Mouse (Mus musculus) heart, embryonic 13.5 days (tissue): ENCODE data around the gene Eipr1. TPM values are rescaled to one million over a fixed set of nuclear protein-coding genes. Genes with fewer than 3 reads are reported as not detected.
A peak's percentile ranks its signal among the peaks of the same experiment; 100 is the strongest.

Source experiments
- ATAC-seq: fragments of 200-750 bp; cut with Nextera tagmentation; 2 replicates; pipeline ENCODE4 v1.8.0; 2017; ENCODE audit warnings: moderate TSS enrichment; ENCODE audit not compliant: insufficient number of reproducible peaks, low FRiP score, low TSS enrichment; ENCODE audit errors: extremely low read depth
- H3K27ac ChIP-seq: fragments of 300-500 bp; sonication (generic); replicated peaks from 2 replicates; pipeline ENCODE4 v1.5.1; 2015; ENCODE audit warnings: moderate library complexity, mild to moderate bottlenecking, inconsistent platforms
- H3K27me3 ChIP-seq: fragments of 300-500 bp; sonication (generic); replicated peaks from 2 replicates; pipeline ENCODE4 v1.6.1; 2015; ENCODE audit warnings: mild to moderate bottlenecking, inconsistent platforms
- H3K36me3 ChIP-seq: fragments of 300-500 bp; sonication (generic); 2 replicates; pipeline ENCODE4 v1.6.1; 2015; ENCODE audit warnings: mild to moderate bottlenecking, inconsistent platforms
- H3K4me1 ChIP-seq: fragments of 300-500 bp; sonication (generic); 2 replicates; pipeline ENCODE4 v1.6.1; 2015; ENCODE audit warnings: inconsistent platforms
- H3K4me2 ChIP-seq: fragments of 300-500 bp; sonication (generic); 2 replicates; pipeline ENCODE4 v1.6.1; 2015; ENCODE audit warnings: inconsistent platforms, mild to moderate bottlenecking, moderate library complexity
- H3K4me3 ChIP-seq: fragments of 300-500 bp; sonication (generic); 2 replicates; pipeline ENCODE4 v1.5.1; 2015; ENCODE audit warnings: moderate library complexity, mild to moderate bottlenecking, inconsistent platforms
- H3K9ac ChIP-seq: fragments of 300-500 bp; sonication (generic); 2 replicates; pipeline ENCODE4 v1.6.1; 2015; ENCODE audit warnings: inconsistent platforms, mild to moderate bottlenecking, moderate library complexity
- H3K9me3 ChIP-seq: fragments of 300-500 bp; sonication (generic); 2 replicates; pipeline ENCODE4 v1.6.1; 2016; ENCODE audit warnings: inconsistent platforms
- WGBS: fragments of 180-500 bp; shearing (Covaris S2); methylation state at CpG from one replicate; pipeline ENCODE4 v1.1.7; 2015; ENCODE audit warnings: mixed read lengths; 5-methylcytosine and 5-hydroxymethylcytosine counted together
- polyA plus RNA-seq: library from polyadenylated mRNA; unstranded; fragments of >200 nt; fragmentation: Nextera tagmentation; extraction: Ambion mirVana; gene quantifications from 2 replicates; pipeline ENCODE4 v1.2.1, GENCODE M21; 2015

Eipr1 gene
- polyA plus RNA-seq, 1 experiment from 2014 or later = 20.5 TPM

- no peaks in the 10 kb centered on the region for H3K36me3 ChIP-seq
- no peaks in the 10 kb centered on the region for H3K27me3 ChIP-seq
- H3K4me2 ChIP-seq = no peak overlapping the region
- peaks cover 11% of the 10 kb centered on the region; the same call in 1 of the 2 replicates for H3K4me1 ChIP-seq
- H3K9me3 ChIP-seq = no peaks in the 10 kb centered on the region
- H3K4me3 ChIP-seq = no peak overlapping the region
- no peak overlapping the region for H3K27ac ChIP-seq
- WGBS = 82% methylated on average over 6 of the region's 6 CpGs
- ATAC-seq = no peak
- no peak overlapping the region for H3K9ac ChIP-seq
Measured at GRCm38 (mm10) chr12:28775627-28776026, 24.0 kb downstream of the Eipr1 start.

- ATAC-seq = no peak
- H3K4me1 ChIP-seq = 0 out of 2 replicates have a peak, but pooled peaks cover 14% of the 10 kb centered on the region
- 85% methylated on average over 7 of the region's 7 CpGs for WGBS
Measured at GRCm38 (mm10) chr12:28780180-28780579, 28.6 kb downstream of the Eipr1 start.

GRCm38 (mm10) chr12:28782637-28783036 is 31.0 kb downstream of the Eipr1 start:
- Histone ChIP-seq H3K4me3 (no peak overlapping the region), H3K9me3 (no peaks in the 10 kb centered on the region), H3K27ac (no peak overlapping the region), H3K36me3 (no peaks in the 10 kb centered on the region), H3K4me1 (0 out of 2 replicates have a peak, but pooled peaks cover 14% of the 10 kb centered on the region), H3K4me2 (no peak overlapping the region), H3K9ac (no peak overlapping the region), H3K27me3 (no peaks in the 10 kb centered on the region)
- 88% methylated on average over 3 of the region's 3 CpGs for WGBS
- no peak for ATAC-seq

More at GRCm38 (mm10) chr12:28780180-28780579, 28.6 kb downstream of the Eipr1 start:
- H3K27me3 ChIP-seq = no peaks in the 10 kb centered on the region
- no peak overlapping the region for H3K27ac ChIP-seq
- no peak overlapping the region for H3K4me2 ChIP-seq
- no peaks in the 10 kb centered on the region for H3K9me3 ChIP-seq
- no peak overlapping the region for H3K9ac ChIP-seq
- H3K36me3 ChIP-seq = no peaks in the 10 kb centered on the region
- no peak overlapping the region for H3K4me3 ChIP-seq

GRCm38 (mm10) chr12:28784355-28784754 is 32.8 kb downstream of the Eipr1 start:
- no peak for ATAC-seq
- 33% methylated on average over 4 of the region's 4 CpGs for WGBS
- Histone ChIP-seq H3K9me3 (no peaks in the 10 kb centered on the region), H3K4me1 (0 out of 2 replicates have a peak, but pooled peaks cover 8% of the 10 kb centered on the region), H3K4me2 (no peak overlapping the region), H3K27me3 (no peaks in the 10 kb centered on the region), H3K27ac (no peak overlapping the region), H3K9ac (no peak overlapping the region), H3K36me3 (no peaks in the 10 kb centered on the region), H3K4me3 (no peak overlapping the region)

- H3K36me3 ChIP-seq = no peaks in the 10 kb centered on the region
- no peak for ATAC-seq
- H3K4me1 ChIP-seq = 0 out of 2 replicates have a peak, but pooled peaks cover 8% of the 10 kb centered on the region
- H3K27ac ChIP-seq = no peak overlapping the region
- H3K9ac ChIP-seq = no peak overlapping the region
- 64% methylated on average over 8 of the region's 8 CpGs for WGBS
- no peaks in the 10 kb centered on the region for H3K27me3 ChIP-seq
- no peak overlapping the region for H3K4me2 ChIP-seq
- no peaks in the 10 kb centered on the region for H3K9me3 ChIP-seq
- H3K4me3 ChIP-seq = no peak overlapping the region
Measured at GRCm38 (mm10) chr12:28784864-28785263, 33.3 kb downstream of the Eipr1 start.

- H3K36me3 ChIP-seq = no peaks in the 10 kb centered on the region
- no peaks in the 10 kb centered on the region for H3K27me3 ChIP-seq
- H3K9me3 ChIP-seq = no peaks in the 10 kb centered on the region
- H3K4me2 ChIP-seq = no peak overlapping the region
- no peak for ATAC-seq
- H3K27ac ChIP-seq = no peak overlapping the region
- 4% methylated on average over 1 of the region's 1 CpGs for WGBS
- no peak overlapping the region for H3K4me3 ChIP-seq
- H3K4me1 ChIP-seq = 0 out of 2 replicates have a peak, but pooled peaks cover 8% of the 10 kb centered on the region
- H3K9ac ChIP-seq = no peak overlapping the region
Measured at GRCm38 (mm10) chr12:28785299-28785698, 33.7 kb downstream of the Eipr1 start.

- 88% methylated on average over 6 of the region's 6 CpGs for WGBS
- Histone ChIP-seq H3K4me3 (no peak overlapping the region), H3K4me2 (no peak overlapping the region), H3K36me3 (no peaks in the 10 kb centered on the region), H3K9ac (no peak overlapping the region), H3K4me1 (0 out of 2 replicates have a peak, but pooled peaks cover 8% of the 10 kb centered on the region), H3K27ac (no peak overlapping the region), H3K27me3 (no peaks in the 10 kb centered on the region), H3K9me3 (no peaks in the 10 kb centered on the region)
- no peak for ATAC-seq
Measured at GRCm38 (mm10) chr12:28786310-28786709, 34.7 kb downstream of the Eipr1 start.

- Histone ChIP-seq H3K27me3 (no peaks in the 10 kb centered on the region), H3K36me3 (no peaks in the 10 kb centered on the region), H3K4me1 (peaks cover 11% of the 10 kb centered on the region), H3K27ac (no peak overlapping the region), H3K9me3 (no peaks in the 10 kb centered on the region), H3K4me2 (no peak overlapping the region), H3K4me3 (no peak overlapping the region), H3K9ac (no peak overlapping the region)
- ATAC-seq = no peak
- 85% methylated on average over 3 of the region's 3 CpGs for WGBS
Measured at GRCm38 (mm10) chr12:28792613-28793012, 41.0 kb downstream of the Eipr1 start.

GRCm38 (mm10) chr12:28793715-28794114 is 42.1 kb downstream of the Eipr1 start:
- Histone ChIP-seq H3K4me3 (no peak overlapping the region), H3K27ac (no peak overlapping the region), H3K9ac (no peak overlapping the region), H3K36me3 (no peaks in the 10 kb centered on the region), H3K9me3 (peaks cover 7% of the 10 kb centered on the region), H3K4me2 (no peak overlapping the region), H3K27me3 (no peaks in the 10 kb centered on the region), H3K4me1 (peaks cover 11% of the 10 kb centered on the region)
- 57% methylated on average over 2 of the region's 2 CpGs for WGBS
- ATAC-seq = no peak

GRCm38 (mm10) chr12:28795041-28795440 is 43.4 kb downstream of the Eipr1 start:
- no peak overlapping the region for H3K4me3 ChIP-seq
- WGBS = 53% methylated on average over 3 of the region's 3 CpGs
- no peaks in the 10 kb centered on the region for H3K27me3 ChIP-seq

GRCm38 (mm10) chr12:28796881-28797420 is 45.3 kb downstream of the Eipr1 start:
- peaks cover 25% of the 10 kb centered on the region for H3K4me1 ChIP-seq
- no peaks in the 10 kb centered on the region for H3K27me3 ChIP-seq
- H3K27ac ChIP-seq = no peak overlapping the region
- H3K36me3 ChIP-seq = no peaks in the 10 kb centered on the region
- ATAC-seq = no peak
- peaks cover 7% of the 10 kb centered on the region for H3K9me3 ChIP-seq
- no peak overlapping the region for H3K4me2 ChIP-seq
- H3K4me3 ChIP-seq = no peak overlapping the region
- no peak overlapping the region for H3K9ac ChIP-seq

More at GRCm38 (mm10) chr12:28795041-28795440, 43.4 kb downstream of the Eipr1 start:
- no peak overlapping the region for H3K4me2 ChIP-seq
- peak overlapping the region; percentile 33; the same call in 1 of the 2 replicates for H3K27ac ChIP-seq
- peaks cover 11% of the 10 kb centered on the region for H3K4me1 ChIP-seq
- H3K9me3 ChIP-seq = peaks cover 7% of the 10 kb centered on the region
- H3K36me3 ChIP-seq = no peaks in the 10 kb centered on the region
- no peak overlapping the region for H3K9ac ChIP-seq
- ATAC-seq = no peak

- no peak for ATAC-seq
Measured at GRCm38 (mm10) chr12:28799798-28800411, 48.3 kb downstream of the Eipr1 start.

More at GRCm38 (mm10) chr12:28799798-28800411, 48.3 kb downstream of the Eipr1 start:
- H3K27me3 ChIP-seq = no peaks in the 10 kb centered on the region
- H3K9me3 ChIP-seq = peaks cover 7% of the 10 kb centered on the region
- H3K9ac ChIP-seq = no peak overlapping the region
- peaks cover 33% of the 10 kb centered on the region for H3K4me1 ChIP-seq
- no peak overlapping the region for H3K4me2 ChIP-seq
- 72% methylated on average over 11 of the region's 11 CpGs for WGBS
- H3K4me3 ChIP-seq = no peak overlapping the region
- H3K27ac ChIP-seq = no peak overlapping the region
- H3K36me3 ChIP-seq = no peaks in the 10 kb centered on the region
